Mouse (Mus musculus): ENCODE data around the gene Serhl.
A peak's percentile ranks its signal among the peaks of the same experiment; 100 is the strongest.

DNA sequence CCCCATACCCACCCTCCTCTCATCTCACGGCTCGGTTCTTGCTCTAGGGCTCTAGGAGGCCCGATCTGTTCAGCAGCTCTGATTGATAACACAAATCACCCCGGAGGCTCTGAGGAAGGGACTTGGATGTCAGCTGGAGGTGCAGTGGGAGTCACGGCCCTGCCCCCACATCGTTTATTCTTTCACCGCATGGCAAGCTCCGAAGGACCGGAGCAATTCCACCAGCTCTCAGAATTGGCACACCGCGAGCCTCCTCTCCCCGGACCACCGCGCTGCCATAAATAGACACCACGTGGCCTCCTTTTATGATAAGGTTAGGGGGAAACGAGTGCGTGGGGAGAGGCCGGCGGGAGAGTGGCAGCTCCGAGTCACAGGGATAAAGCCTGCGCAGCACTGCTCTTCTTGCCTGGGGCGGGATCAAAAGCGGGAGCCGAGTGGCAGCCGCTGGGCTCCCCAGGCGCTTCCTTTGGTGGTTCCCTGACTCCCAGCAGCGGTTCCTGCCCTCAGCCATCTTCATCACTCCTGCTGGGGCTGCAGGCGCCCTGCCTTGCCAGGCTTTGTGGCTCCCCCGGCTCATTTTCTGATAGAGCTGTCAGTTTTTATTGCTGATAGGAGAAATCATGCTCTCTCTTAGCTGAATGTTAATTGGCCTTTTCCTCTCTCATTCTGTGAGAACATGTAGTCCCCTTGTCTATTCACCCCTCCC lies 32.8 kb upstream of the Serhl start:
- TF ChIP-seq CTCF (IDR thresholded peaks at IDR 0.05; ENCODE audit: extremely low read depth, insufficient read depth, low read length): no peak
- peak; percentile 59; the same call in 1 of the 2 replicates for TF ChIP-seq POLR2A (IDR thresholded peaks at IDR 0.05; ENCODE audit: extremely low read depth, insufficient read depth, low read length)

Data from cortical plate, adult 2 months (tissue).